10 mouse cellular contexts compared by ENCODE assay signal in genomic region chr1:168230134-168230533, GRCm38 (mm10).
A peak's percentile ranks its signal among the peaks of the same experiment; 100 is the strongest.
DNase-seq lines count a peak whose midpoint lies in the region; ATAC-seq lines count a peak whose summit lies in the region.
"Had no signal": no experiment of that assay in that cellular context is flagged by ENCODE, and none has a peak within 500 bp of the region (broad histone marks: within the 10 kb centered on the region; RNA-seq: fewer than 3 reads in every experiment).

No protein-coding gene starts in this region.

- peaks cover 76% of the 10 kb centered on the region for H3K4me1 ChIP-seq in kidney, embryonic 16.5 days (ENCODE audit: insufficient read depth, low read length)
- H3K4me1 ChIP-seq in embryonic facial prominence, embryonic 10.5 days = peaks cover 63% of the 10 kb centered on the region
- peaks cover 46% of the 10 kb centered on the region for H3K4me1 ChIP-seq in forebrain, embryonic 16.5 days (replicated peaks; ENCODE audit: control insufficient read depth, insufficient read depth, low read length)
- H3K4me1 ChIP-seq in midbrain, embryonic 16.5 days (ENCODE audit: control insufficient read depth, insufficient read depth, low read length) = peaks cover 34% of the 10 kb centered on the region

- H3K9ac ChIP-seq in kidney, embryonic 16.5 days (replicated peaks; ENCODE audit: low read length) = no peak overlapping the region
- H3K9ac ChIP-seq in forebrain, embryonic 16.5 days (replicated peaks; ENCODE audit: low read depth, low read length) = no peak overlapping the region
- no peak overlapping the region for H3K9ac ChIP-seq in midbrain, embryonic 16.5 days (ENCODE audit: low read depth, low read length)
- H3K9ac ChIP-seq: liver, embryonic 14.5 days had no signal

- DNase-seq in kidney, adult 18-20 months = no peak
- DNase-seq in embryonic facial prominence, embryonic 10.5 days (ENCODE audit: low spot score) = peak; percentile 70
- DNase-seq in left cerebral cortex, adult 9 months (ENCODE audit: low spot score in 2 of 2) = no peak
- no peak for DNase-seq in adrenal gland, adult 2 months
- no peak for DNase-seq in adrenal gland, postnatal 25 days
- DNase-seq: cerebellum, adult 8-10 months had no signal

- 18% methylated on average over 4 of the region's 4 CpGs for WGBS in kidney, embryonic 16.5 days
- 48% methylated on average over 4 of the region's 4 CpGs for WGBS in embryonic facial prominence, embryonic 10.5 days
- 36% methylated on average over 4 of the region's 4 CpGs for WGBS in forebrain, embryonic 16.5 days
- 62% methylated on average over 4 of the region's 4 CpGs for WGBS in midbrain, embryonic 16.5 days

- peak; percentile 60; the same call in 1 of the 2 replicates for ATAC-seq in kidney, embryonic 16.5 days (ENCODE audit: low FRiP score, low TSS enrichment)
- peak; percentile 27; the same call in 1 of the 2 replicates for ATAC-seq in forebrain, embryonic 16.5 days
- ATAC-seq in midbrain, embryonic 16.5 days = no peak

- H3K27me3 ChIP-seq in kidney, embryonic 16.5 days (ENCODE audit: insufficient read depth, low read length) = no peaks in the 10 kb centered on the region
- H3K27me3 ChIP-seq in embryonic facial prominence, embryonic 10.5 days (replicated peaks; ENCODE audit: low read depth, poor library complexity, severe bottlenecking) = no peaks in the 10 kb centered on the region
- no peaks in the 10 kb centered on the region for H3K27me3 ChIP-seq in forebrain, embryonic 16.5 days (replicated peaks; ENCODE audit: control insufficient read depth, insufficient read depth, low read length)
- H3K27me3 ChIP-seq in midbrain, embryonic 16.5 days (ENCODE audit: control insufficient read depth, insufficient read depth, low read depth, low read length) = no peaks in the 10 kb centered on the region

- H3K4me3 ChIP-seq in kidney, embryonic 16.5 days (ENCODE audit: low read length) = no peak overlapping the region
- H3K4me3 ChIP-seq in embryonic facial prominence, embryonic 10.5 days = no peak overlapping the region; the same call in 1 of the 2 replicates
- no peak overlapping the region for H3K4me3 ChIP-seq in forebrain, embryonic 16.5 days (replicated peaks; ENCODE audit: low read length)
- no peak overlapping the region for H3K4me3 ChIP-seq in midbrain, embryonic 16.5 days (ENCODE audit: low read depth, low read length)

- H3K27ac ChIP-seq in kidney, embryonic 16.5 days (ENCODE audit: low read length) = peak overlapping the region; percentile 47
- peak overlapping the region; percentile 75 for H3K27ac ChIP-seq in embryonic facial prominence, embryonic 10.5 days (replicated peaks)
- H3K27ac ChIP-seq in forebrain, embryonic 16.5 days (ENCODE audit: low read length) = peak overlapping the region; percentile 24; the same call in 1 of the 2 replicates
- H3K27ac ChIP-seq in midbrain, embryonic 16.5 days (ENCODE audit: low read length) = 0 out of 2 replicates have a peak overlapping the region, but pooled peaks have one; percentile 21
- H3K27ac ChIP-seq: liver, embryonic 14.5 days had no signal

- no peaks in the 10 kb centered on the region for H3K9me3 ChIP-seq in kidney, embryonic 16.5 days (ENCODE audit: low read length)
- H3K9me3 ChIP-seq in embryonic facial prominence, embryonic 10.5 days = no peaks in the 10 kb centered on the region
- H3K9me3 ChIP-seq in forebrain, embryonic 16.5 days (ENCODE audit: control insufficient read depth, low read length) = no peaks in the 10 kb centered on the region
- no peaks in the 10 kb centered on the region for H3K9me3 ChIP-seq in midbrain, embryonic 16.5 days (replicated peaks; ENCODE audit: control insufficient read depth, low read length, poor library complexity, severe bottlenecking)

- no peaks in the 10 kb centered on the region for H3K36me3 ChIP-seq in kidney, embryonic 16.5 days (ENCODE audit: insufficient read depth, low read length)
- H3K36me3 ChIP-seq in embryonic facial prominence, embryonic 10.5 days (replicated peaks) = peaks cover 5% of the 10 kb centered on the region
- H3K36me3 ChIP-seq in forebrain, embryonic 16.5 days (ENCODE audit: control insufficient read depth, insufficient read depth) = no peaks in the 10 kb centered on the region
- no peaks in the 10 kb centered on the region for H3K36me3 ChIP-seq in midbrain, embryonic 16.5 days (ENCODE audit: control insufficient read depth, insufficient read depth, low read length)

- no peak overlapping the region for H3K4me2 ChIP-seq in kidney, embryonic 16.5 days (replicated peaks; ENCODE audit: low read depth, low read length)
- H3K4me2 ChIP-seq in forebrain, embryonic 16.5 days (ENCODE audit: low read length) = no peak overlapping the region
- H3K4me2 ChIP-seq in midbrain, embryonic 16.5 days (ENCODE audit: low read length) = no peak overlapping the region

Comparison
In these comparisons a context has a peak if more than half of its experiments do, and no peak if none do; other contexts are left out.
1. H3K27ac ChIP-seq: peak in every context shown above with its lines; median percentile 75 in embryonic facial prominence, embryonic 10.5 days; 47 in kidney, embryonic 16.5 days; 24 in forebrain, embryonic 16.5 days; 21 in midbrain, embryonic 16.5 days.